Mouse (Mus musculus) neural tube, embryonic 11.5 days (tissue): ENCODE measurements at regions not wholly inside any gene's neighbourhood (a gene's known extent, or its start where the extent isn't known, plus 50 kb on each side); places are given as distances from the start of the nearest gene placed in this dataset.

ENCODE experiments used
- ATAC-seq: fragments of 200-750 bp; cut with Nextera tagmentation; 2 replicates; pipeline ENCODE4 v1.8.0; 2017; ENCODE audit warnings: moderate number of reproducible peaks, mild to moderate bottlenecking, moderate TSS enrichment, moderate library complexity; ENCODE audit not compliant: insufficient read depth, low FRiP score, low TSS enrichment
- DNase-seq: peaks from one replicate; pipeline ENCODE4 v3.0.0-alpha.2; 2015; ENCODE audit warnings: low spot score
- H3K27ac ChIP-seq: fragments of 300-500 bp; sonication (generic); 2 replicates; pipeline ENCODE4 v1.5.1; 2014; ENCODE audit warnings: low read depth, mild to moderate bottlenecking, low read length
- H3K27me3 ChIP-seq: fragments of 300-500 bp; sonication (generic); 2 replicates; pipeline ENCODE4 v1.6.1; 2014; ENCODE audit warnings: mild to moderate bottlenecking, low read length, mixed read lengths; ENCODE audit not compliant: control insufficient read depth, insufficient read depth
- H3K36me3 ChIP-seq: fragments of 300-500 bp; sonication (generic); 2 replicates; pipeline ENCODE4 v1.6.1; 2014; ENCODE audit warnings: mild to moderate bottlenecking, low read length, moderate library complexity, mixed read lengths; ENCODE audit not compliant: control insufficient read depth, insufficient read depth
- H3K4me1 ChIP-seq: fragments of 300-500 bp; sonication (generic); 2 replicates; pipeline ENCODE4 v1.6.1; 2014; ENCODE audit warnings: low read length, mixed read lengths; ENCODE audit not compliant: control insufficient read depth, insufficient read depth
- H3K4me2 ChIP-seq: fragments of 300-500 bp; sonication (generic); 2 replicates; pipeline ENCODE4 v1.6.1; 2014; ENCODE audit warnings: low read depth, mild to moderate bottlenecking, moderate library complexity
- H3K4me3 ChIP-seq: fragments of 300-500 bp; sonication (generic); 2 replicates; pipeline ENCODE4 v1.5.1; 2014; ENCODE audit warnings: low read depth, low read length
- H3K9ac ChIP-seq: fragments of 300-500 bp; sonication (generic); 2 replicates; pipeline ENCODE4 v1.6.1; 2014; ENCODE audit warnings: mild to moderate bottlenecking, low read length
- H3K9me3 ChIP-seq: fragments of 300-500 bp; sonication (generic); 2 replicates; pipeline ENCODE4 v1.6.1; 2016; ENCODE audit warnings: low read length; ENCODE audit not compliant: control insufficient read depth
- WGBS: fragments of 180-500 bp; shearing (Covaris S2); extraction: QIAGEN DNeasy Blood & Tissue Kit; methylation state at CpG from one replicate; pipeline ENCODE4 v1.1.7; 2014; 5-methylcytosine and 5-hydroxymethylcytosine counted together

- 90% methylated on average over 3 of the region's 3 CpGs for WGBS
- no peak for DNase-seq
- Histone ChIP-seq H3K9ac (no peak overlapping the region), H3K27me3 (no peaks in the 10 kb centered on the region), H3K27ac (no peak overlapping the region), H3K9me3 (no peaks in the 10 kb centered on the region), H3K4me1 (no peaks in the 10 kb centered on the region), H3K36me3 (no peaks in the 10 kb centered on the region), H3K4me2 (no peak overlapping the region), H3K4me3 (no peak overlapping the region)
- no peak for ATAC-seq
These were observed 382.3 kb upstream of the N6amt1 start for GRCm38 (mm10) chr16:86971691-86972090.

GRCm38 (mm10) chr16:86949681-86950080 is 404.3 kb upstream of the N6amt1 start:
- H3K4me2 ChIP-seq, result no peak overlapping the region
- WGBS, result 88% methylated on average over 6 of the region's 6 CpGs

GRCm38 (mm10) chr16:86945531-86946144 is 408.3 kb upstream of the N6amt1 start:
- ATAC-seq (no peak), DNase-seq (no peak)
- H3K4me1 ChIP-seq, result no peaks in the 10 kb centered on the region
- no peaks in the 10 kb centered on the region for H3K9me3 ChIP-seq
- no peak overlapping the region for H3K4me2 ChIP-seq
- no peaks in the 10 kb centered on the region for H3K36me3 ChIP-seq
- no peak overlapping the region for H3K9ac ChIP-seq
- 88% methylated on average over 6 of the region's 6 CpGs for WGBS
- H3K4me3 ChIP-seq, result no peak overlapping the region
- H3K27ac ChIP-seq, result no peak overlapping the region
- no peaks in the 10 kb centered on the region for H3K27me3 ChIP-seq

More at GRCm38 (mm10) chr16:86949681-86950080, 404.3 kb upstream of the N6amt1 start:
- Histone ChIP-seq H3K4me3 (no peak overlapping the region), H3K36me3 (no peaks in the 10 kb centered on the region), H3K9ac (no peak overlapping the region), H3K27ac (no peak overlapping the region), H3K27me3 (no peaks in the 10 kb centered on the region), H3K9me3 (no peaks in the 10 kb centered on the region), H3K4me1 (no peaks in the 10 kb centered on the region)
- DNase-seq (no peak), ATAC-seq (no peak)

- DNase-seq (no peak), ATAC-seq (no peak)
- no peak overlapping the region for H3K4me3 ChIP-seq
- H3K4me1 ChIP-seq, result no peaks in the 10 kb centered on the region
- H3K27me3 ChIP-seq, result no peaks in the 10 kb centered on the region
- H3K9ac ChIP-seq, result no peak overlapping the region
- H3K9me3 ChIP-seq, result no peaks in the 10 kb centered on the region
- no peak overlapping the region for H3K4me2 ChIP-seq
- no peaks in the 10 kb centered on the region for H3K36me3 ChIP-seq
- no peak overlapping the region for H3K27ac ChIP-seq
These were observed 408.9 kb upstream of the N6amt1 start for GRCm38 (mm10) chr16:86945058-86945457.

- no peaks in the 10 kb centered on the region for H3K27me3 ChIP-seq
- no peak for DNase-seq
- 87% methylated on average over 2 of the region's 2 CpGs for WGBS
These were observed 419.0 kb upstream of the N6amt1 start for GRCm38 (mm10) chr16:86934989-86935388.

GRCm38 (mm10) chr16:86932765-86933164 is 421.2 kb upstream of the N6amt1 start:
- Histone ChIP-seq H3K27me3 (no peaks in the 10 kb centered on the region), H3K9ac (no peak overlapping the region), H3K4me3 (no peak overlapping the region), H3K27ac (no peak overlapping the region), H3K4me1 (no peaks in the 10 kb centered on the region), H3K36me3 (no peaks in the 10 kb centered on the region), H3K9me3 (no peaks in the 10 kb centered on the region), H3K4me2 (no peak overlapping the region)
- DNase-seq, result no peak
- peak; percentile 14; the same call in 1 of the 2 replicates for ATAC-seq
- WGBS, result 50% methylated on average over 3 of the region's 3 CpGs

More at GRCm38 (mm10) chr16:86934989-86935388, 419.0 kb upstream of the N6amt1 start:
- Histone ChIP-seq H3K4me2 (no peak overlapping the region), H3K27ac (no peak overlapping the region), H3K4me1 (no peaks in the 10 kb centered on the region), H3K36me3 (no peaks in the 10 kb centered on the region), H3K9ac (no peak overlapping the region), H3K9me3 (no peaks in the 10 kb centered on the region), H3K4me3 (no peak overlapping the region)
- no peak for ATAC-seq

GRCm38 (mm10) chr16:86897967-86898710 is 455.8 kb upstream of the N6amt1 start:
- no peak overlapping the region for H3K4me2 ChIP-seq
- no peak overlapping the region for H3K9ac ChIP-seq
- peaks cover 2% of the 10 kb centered on the region; the same call in 1 of the 2 replicates for H3K4me1 ChIP-seq
- H3K9me3 ChIP-seq, result no peaks in the 10 kb centered on the region
- DNase-seq (no peak), ATAC-seq (no peak)
- no peaks in the 10 kb centered on the region for H3K27me3 ChIP-seq
- no peak overlapping the region for H3K4me3 ChIP-seq
- H3K27ac ChIP-seq, result no peak overlapping the region
- no peaks in the 10 kb centered on the region for H3K36me3 ChIP-seq
- 36% methylated on average over 2 of the region's 2 CpGs for WGBS

GRCm38 (mm10) chr16:86894982-86895381 is 459.0 kb upstream of the N6amt1 start:
- no peak overlapping the region for H3K4me3 ChIP-seq
- H3K36me3 ChIP-seq, result no peaks in the 10 kb centered on the region
- H3K27me3 ChIP-seq, result no peaks in the 10 kb centered on the region
- ATAC-seq (no peak), DNase-seq (no peak)
- H3K4me1 ChIP-seq, result peaks cover 2% of the 10 kb centered on the region; the same call in 1 of the 2 replicates
- no peak overlapping the region for H3K9ac ChIP-seq
- H3K4me2 ChIP-seq, result no peak overlapping the region
- no peaks in the 10 kb centered on the region for H3K9me3 ChIP-seq
- WGBS, result 87% methylated on average over 3 of the region's 3 CpGs
- H3K27ac ChIP-seq, result no peak overlapping the region

- Histone ChIP-seq H3K4me2 (no peak overlapping the region), H3K9ac (no peak overlapping the region), H3K4me1 (peaks cover 2% of the 10 kb centered on the region; the same call in 1 of the 2 replicates), H3K9me3 (no peaks in the 10 kb centered on the region), H3K36me3 (no peaks in the 10 kb centered on the region), H3K4me3 (no peak overlapping the region), H3K27ac (no peak overlapping the region), H3K27me3 (no peaks in the 10 kb centered on the region)
- ATAC-seq (no peak), DNase-seq (no peak)
- 65% methylated on average over 5 of the region's 5 CpGs for WGBS
These were observed 459.7 kb upstream of the N6amt1 start for GRCm38 (mm10) chr16:86894333-86894732.
